Mouse (Mus musculus) hindbrain, embryonic 10.5 days (tissue): ENCODE results near the gene Zfp946. TPM values are rescaled to one million over a fixed set of nuclear protein-coding genes. Genes with fewer than 3 reads are reported as not detected.

Experiments
- DNase-seq: peaks from one replicate; pipeline ENCODE4 v3.0.0-alpha.2; 2017; ENCODE audit warnings: low spot score
- H3K27ac ChIP-seq: fragments of 300-500 bp; sonication (generic); 2 replicates; pipeline ENCODE4 v1.5.1; 2016; ENCODE audit warnings: mild to moderate bottlenecking, moderate library complexity
- H3K27me3 ChIP-seq: fragments of 300-500 bp; sonication (generic); 2 replicates; pipeline ENCODE4 v1.6.1; 2016; ENCODE audit warnings: mild to moderate bottlenecking; ENCODE audit not compliant: poor library complexity, insufficient read depth, severe bottlenecking
- H3K36me3 ChIP-seq: fragments of 300-500 bp; sonication (generic); 2 replicates; pipeline ENCODE4 v1.6.1; 2016; ENCODE audit warnings: mild to moderate bottlenecking, moderate library complexity
- H3K4me1 ChIP-seq: fragments of 300-500 bp; sonication (generic); replicated peaks from 2 replicates; pipeline ENCODE4 v1.6.1; 2016; ENCODE audit warnings: mild to moderate bottlenecking
- H3K4me3 ChIP-seq: fragments of 300-500 bp; sonication (generic); 2 replicates; pipeline ENCODE4 v1.5.1; 2016; ENCODE audit warnings: mild to moderate bottlenecking, moderate library complexity
- H3K9me3 ChIP-seq: fragments of 300-500 bp; sonication (generic); 2 replicates; pipeline ENCODE4 v1.6.1; 2016; ENCODE audit warnings: mild to moderate bottlenecking, moderate library complexity
- WGBS: fragments of 180-500 bp; shearing (Covaris S2); methylation state at CpG from one replicate; pipeline ENCODE4 v1.1.7; 2016; 5-methylcytosine and 5-hydroxymethylcytosine counted together
- polyA plus RNA-seq: library from polyadenylated mRNA; unstranded; fragments of >200 nt; fragmentation: Nextera tagmentation; extraction: Ambion mirVana; gene quantifications from 2 replicates; pipeline ENCODE4 v1.2.1, GENCODE M21; 2016

Gene Zfp946
- 15.2 and 20.6 TPM in 2 replicates for polyA plus RNA-seq

DNA sequence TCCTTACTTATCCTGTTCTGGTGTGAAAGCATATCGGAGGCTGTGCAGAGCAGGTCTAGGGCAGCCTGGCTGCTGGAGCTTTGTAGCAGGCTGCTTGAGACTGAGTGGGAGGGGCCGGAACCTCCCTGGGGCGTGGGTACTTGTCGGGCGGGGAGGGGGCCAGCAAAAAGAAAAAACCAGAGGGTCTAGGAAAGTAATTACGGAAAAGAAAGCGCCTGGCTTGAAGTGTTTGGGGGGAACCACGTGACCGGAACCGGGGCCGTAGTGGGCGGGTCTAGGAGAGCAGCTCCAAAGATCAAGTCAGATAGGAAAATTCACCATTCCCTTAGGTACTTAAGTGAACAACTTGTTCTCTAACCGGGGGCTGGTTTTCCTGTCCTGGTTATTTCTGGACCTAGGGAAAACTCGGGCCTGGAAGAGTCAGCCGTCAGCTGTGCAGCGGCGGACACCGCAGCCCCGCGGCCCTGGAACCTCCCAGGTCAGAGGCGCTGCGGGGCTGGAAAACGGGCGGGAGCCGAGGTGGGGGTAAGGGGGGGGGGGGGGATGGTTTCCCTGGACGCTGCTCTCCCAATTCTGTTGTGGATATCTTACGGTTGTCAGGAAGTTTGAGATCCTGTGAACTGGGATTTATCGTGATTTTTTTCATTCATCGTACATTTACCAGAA lies at the start of gene Zfp946:
Zfp946 (plus strand) TSS at position 271 of the 666 bp plus-strand sequence.
- WGBS: under 1% methylated on average over 29 of the region's 29 CpGs
- H3K36me3 ChIP-seq: no peaks in the 10 kb centered on the region

DNA sequence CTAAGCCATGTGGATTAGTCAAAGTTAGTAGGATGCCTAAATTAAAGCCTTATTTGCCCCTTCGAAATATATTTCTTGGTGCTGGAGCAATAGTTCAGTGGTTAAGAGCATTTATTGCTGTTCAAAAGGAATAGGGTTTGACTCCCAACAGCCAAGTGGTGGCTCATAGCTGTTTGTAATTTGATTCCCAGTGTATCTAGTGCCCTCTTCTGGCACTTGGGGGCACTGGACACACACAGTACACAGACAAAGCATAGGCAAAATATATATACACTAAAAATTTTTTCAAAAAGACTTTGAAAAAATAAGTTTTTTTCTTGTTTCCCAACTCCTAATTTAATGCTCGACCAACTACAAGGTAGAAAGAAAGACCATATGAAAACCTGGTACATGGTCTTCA lies 13.3 kb upstream of the Zfp946 start:
- H3K4me1 ChIP-seq: no peaks in the 10 kb centered on the region
- WGBS: 76% methylated on average over 2 of the region's 2 CpGs
- no peaks in the 10 kb centered on the region for H3K36me3 ChIP-seq
- H3K27ac ChIP-seq: no peak overlapping the region
- DNase-seq: no peak
- no peaks in the 10 kb centered on the region for H3K27me3 ChIP-seq
- H3K9me3 ChIP-seq: peaks cover 9% of the 10 kb centered on the region
- H3K4me3 ChIP-seq: no peak overlapping the region

More for the DNA sequence above, at the start of gene Zfp946:
- peak within 1 kb of the TSS; percentile 88 for H3K27ac ChIP-seq
- peak within 1 kb of the TSS; percentile 66 for H3K4me3 ChIP-seq
- DNase-seq: peak; percentile 92
- H3K27me3 ChIP-seq: no peaks in the 10 kb centered on the region
- H3K9me3 ChIP-seq: no peaks in the 10 kb centered on the region
- H3K4me1 ChIP-seq: peaks cover 10% of the 10 kb centered on the region

DNA sequence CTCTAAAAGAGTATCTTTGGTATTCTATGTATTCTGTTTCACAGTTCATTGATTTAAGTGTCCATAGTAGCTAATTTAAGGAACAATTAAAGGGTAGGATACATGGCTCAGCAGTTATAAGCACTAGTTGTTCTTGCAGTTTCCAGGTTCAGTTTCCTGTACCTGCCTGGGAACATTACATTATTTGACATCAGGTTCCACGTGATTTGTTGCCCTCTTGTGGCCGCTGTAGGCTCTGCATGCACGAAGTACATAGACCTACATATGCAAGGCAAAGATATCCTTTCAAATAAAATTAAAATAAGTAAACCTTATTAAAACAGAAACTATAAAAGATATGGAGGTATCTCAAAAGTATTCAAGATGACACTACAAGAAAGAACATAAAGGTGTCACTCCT lies 6.5 kb upstream of the Zfp946 start:
- H3K4me1 ChIP-seq: no peaks in the 10 kb centered on the region
- whole genome bisulfite sequencing: 2% methylated on average over 3 of the region's 3 CpGs
- peak; percentile 61 for DNase-seq
- no peak overlapping the region for H3K4me3 ChIP-seq
- no peaks in the 10 kb centered on the region for H3K27me3 ChIP-seq
- no peaks in the 10 kb centered on the region for H3K36me3 ChIP-seq
- no peak overlapping the region for H3K27ac ChIP-seq
- no peaks in the 10 kb centered on the region for H3K9me3 ChIP-seq

DNA sequence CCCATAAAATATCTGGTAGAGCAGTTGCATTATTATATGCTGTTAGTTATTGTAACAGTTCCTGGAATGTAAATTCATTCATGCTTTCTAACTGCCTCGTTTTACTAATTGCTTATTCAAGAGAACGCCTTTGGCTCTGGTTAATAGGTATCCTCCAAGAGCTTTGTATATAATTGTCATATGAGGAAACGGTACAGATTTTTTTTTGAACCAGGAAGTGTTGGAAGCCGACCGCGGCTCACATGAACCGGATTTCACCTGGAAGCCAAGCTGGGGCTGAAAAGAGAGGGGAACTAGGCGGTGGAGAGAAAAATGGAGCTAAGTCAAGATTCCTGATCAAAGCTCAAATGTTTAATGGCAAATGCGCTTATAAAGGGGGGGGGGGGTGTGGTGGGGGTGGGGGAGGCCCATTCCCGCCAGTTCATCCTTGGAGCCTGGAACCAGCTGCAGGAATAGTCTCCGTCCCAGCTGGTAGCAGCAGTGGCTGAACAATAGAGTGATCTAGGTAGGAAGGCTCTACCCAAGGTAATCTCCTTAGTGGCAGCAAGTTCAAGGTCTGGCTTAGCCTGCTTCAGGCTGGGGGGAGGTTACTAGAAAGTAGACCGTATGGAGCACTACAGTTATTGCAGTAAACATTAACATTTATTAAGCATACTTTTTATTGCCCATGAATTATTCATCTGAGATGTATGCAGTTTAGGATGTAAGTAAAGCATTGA lies 773 bp downstream of the Zfp946 start:
- Histone ChIP-seq H3K9me3 (no peaks in the 10 kb centered on the region), H3K27me3 (no peaks in the 10 kb centered on the region), H3K4me3 (peak overlapping the region; percentile 66), H3K4me1 (peaks cover 10% of the 10 kb centered on the region), H3K27ac (peak overlapping the region; percentile 88), H3K36me3 (0 out of 2 replicates have a peak, but pooled peaks cover 2% of the 10 kb centered on the region)
- DNase-seq: peak; percentile 20
- 5% methylated on average over 12 of the region's 12 CpGs for WGBS

DNA sequence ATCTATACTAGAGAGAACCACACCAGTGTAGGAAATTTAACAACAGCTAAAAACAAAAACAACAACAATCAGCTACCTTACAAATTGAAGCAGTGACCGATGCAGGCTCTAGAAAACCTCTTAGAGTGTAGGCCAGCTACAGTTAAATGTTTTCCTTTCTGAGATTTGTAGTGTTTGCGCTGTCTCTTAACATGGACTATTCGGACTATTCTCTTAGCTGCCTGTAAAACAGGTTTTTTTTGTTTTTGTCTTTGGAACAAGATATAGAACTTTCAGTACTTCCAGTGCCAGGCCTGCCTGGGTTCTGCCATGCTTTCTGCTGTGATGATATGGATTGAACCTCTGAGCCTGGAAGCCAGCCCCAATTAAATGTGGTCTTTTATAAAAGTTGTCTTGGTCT lies 23.7 kb downstream of the Zfp946 start:
- WGBS: 97% methylated on average over 3 of the region's 3 CpGs
- H3K27ac ChIP-seq: no peak overlapping the region
- H3K36me3 ChIP-seq: peaks cover 73% of the 10 kb centered on the region

DNA sequence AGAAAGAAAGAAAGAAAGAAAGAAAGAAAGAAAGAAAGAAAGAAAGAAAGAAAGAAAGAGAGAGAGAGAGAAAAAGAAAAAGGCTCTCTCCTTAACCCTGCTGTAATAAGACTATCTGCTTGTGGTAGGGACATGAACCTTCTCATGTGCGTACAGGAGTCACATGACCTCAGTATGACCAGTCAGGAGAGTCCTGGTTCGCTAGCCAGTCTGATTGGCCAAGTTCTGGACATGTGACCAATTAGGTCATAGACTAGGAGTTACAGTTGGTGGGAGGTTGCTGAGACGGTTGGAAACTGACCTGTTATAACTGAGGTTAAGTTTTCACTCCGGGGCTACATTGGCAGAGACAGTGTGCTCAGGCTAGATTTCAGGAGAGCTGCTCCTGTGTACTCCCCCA lies 73.1 kb downstream of the Zfp946 start:
- H3K27me3 ChIP-seq: no peaks in the 10 kb centered on the region
- H3K4me3 ChIP-seq: no peak overlapping the region
- H3K27ac ChIP-seq: no peak overlapping the region
- no peaks in the 10 kb centered on the region for H3K36me3 ChIP-seq
- H3K9me3 ChIP-seq: peaks cover 23% of the 10 kb centered on the region
- 80% methylated on average over 4 of the region's 4 CpGs for WGBS
- no peaks in the 10 kb centered on the region for H3K4me1 ChIP-seq
- no peak for DNase-seq

More for the DNA sequence above, 23.7 kb downstream of the Zfp946 start:
- no peak for DNase-seq
- H3K4me1 ChIP-seq: no peaks in the 10 kb centered on the region
- no peak overlapping the region for H3K4me3 ChIP-seq
- peaks cover 31% of the 10 kb centered on the region for H3K9me3 ChIP-seq
- H3K27me3 ChIP-seq: no peaks in the 10 kb centered on the region

Other genes with a start within 250 kb of the Zfp946 start
- gene Zfp994, start 198.6 kb upstream of the Zfp946 start, polyA plus RNA-seq: 1.3 and 2.2 TPM in 2 replicates
- gene CT030661.1, start 109.4 kb upstream of the Zfp946 start, polyA plus RNA-seq: 6.1 and 8.3 TPM in 2 replicates
- 9.6 and 13.5 TPM in 2 replicates for gene Zfp944, start 62.8 kb upstream of the Zfp946 start, polyA plus RNA-seq
- gene Zfp758, start 62.8 kb upstream of the Zfp946 start, polyA plus RNA-seq: 7.6 and 7.8 TPM in 2 replicates
- not detected in 2 replicates for gene Vmn2r111, start 149.3 kb downstream of the Zfp946 start, polyA plus RNA-seq
- not detected in 2 replicates for gene Vmn2r112, start 176.7 kb downstream of the Zfp946 start, polyA plus RNA-seq